Mouse (Mus musculus): ENCODE data around the gene Kcnj15. TPM values are rescaled to one million over a fixed set of nuclear protein-coding genes. Genes with fewer than 3 reads are reported as not detected.

Kcnj15 gene
- 0.71 TPM for polyA plus RNA-seq (2017; shearing (Covaris generic))

GRCm38 (mm10) chr16:95257266-95257894, at the start of gene Kcnj15:
Gene Kcnj15 (plus strand): TSS chr16:95257558.

Data from CD4-positive, CD25-positive, alpha-beta regulatory T cell (primary cell).